Mouse (Mus musculus) embryonic facial prominence, embryonic 15.5 days (tissue): ENCODE data around the gene Tedc1. TPM values are rescaled to one million over a fixed set of nuclear protein-coding genes. Genes with fewer than 3 reads are reported as not detected.

Source experiments
- ATAC-seq: fragments of 200-750 bp; cut with Nextera tagmentation; 2 replicates; pipeline ENCODE4 v1.8.0; 2017; ENCODE audit warnings: low read depth, moderate TSS enrichment; ENCODE audit not compliant: insufficient number of reproducible peaks, low FRiP score, low TSS enrichment
- H3K27ac ChIP-seq: fragments of 300-500 bp; sonication (generic); replicated peaks from 2 replicates; pipeline ENCODE4 v1.5.1; 2015; ENCODE audit warnings: mild to moderate bottlenecking, inconsistent platforms
- H3K27me3 ChIP-seq: fragments of 300-500 bp; sonication (generic); 2 replicates; pipeline ENCODE4 v1.6.1; 2015; ENCODE audit warnings: inconsistent platforms
- H3K36me3 ChIP-seq: fragments of 300-500 bp; sonication (generic); 2 replicates; pipeline ENCODE4 v1.6.1; 2015; ENCODE audit warnings: mild to moderate bottlenecking, inconsistent platforms
- H3K4me1 ChIP-seq: fragments of 300-500 bp; sonication (generic); 2 replicates; pipeline ENCODE4 v1.6.1; 2015; ENCODE audit warnings: inconsistent platforms
- H3K4me2 ChIP-seq: fragments of 300-500 bp; sonication (generic); replicated peaks from 2 replicates; pipeline ENCODE4 v1.6.1; 2015; ENCODE audit warnings: mild to moderate bottlenecking, inconsistent platforms
- H3K4me3 ChIP-seq: fragments of 300-500 bp; sonication (generic); replicated peaks from 2 replicates; pipeline ENCODE4 v1.5.1; 2015; ENCODE audit warnings: mild to moderate bottlenecking, inconsistent platforms
- H3K9ac ChIP-seq: fragments of 300-500 bp; sonication (generic); 2 replicates; pipeline ENCODE4 v1.6.1; 2015; ENCODE audit warnings: inconsistent platforms
- H3K9me3 ChIP-seq: fragments of 300-500 bp; sonication (generic); replicated peaks from 2 replicates; pipeline ENCODE4 v1.6.1; 2016; ENCODE audit warnings: inconsistent platforms
- WGBS: fragments of 180-500 bp; shearing (Covaris S2); methylation state at CpG from one replicate; pipeline ENCODE4 v1.1.7; 2015; 5-methylcytosine and 5-hydroxymethylcytosine counted together
- polyA plus RNA-seq: library from polyadenylated mRNA; unstranded; fragments of >200 nt; fragmentation: Nextera tagmentation; extraction: Ambion mirVana; gene quantifications from 2 replicates; pipeline ENCODE4 v1.2.1, GENCODE M21; 2015

Gene Tedc1
- polyA plus RNA-seq, 1 experiment from 2014 or later: 36.8 TPM

DNA sequence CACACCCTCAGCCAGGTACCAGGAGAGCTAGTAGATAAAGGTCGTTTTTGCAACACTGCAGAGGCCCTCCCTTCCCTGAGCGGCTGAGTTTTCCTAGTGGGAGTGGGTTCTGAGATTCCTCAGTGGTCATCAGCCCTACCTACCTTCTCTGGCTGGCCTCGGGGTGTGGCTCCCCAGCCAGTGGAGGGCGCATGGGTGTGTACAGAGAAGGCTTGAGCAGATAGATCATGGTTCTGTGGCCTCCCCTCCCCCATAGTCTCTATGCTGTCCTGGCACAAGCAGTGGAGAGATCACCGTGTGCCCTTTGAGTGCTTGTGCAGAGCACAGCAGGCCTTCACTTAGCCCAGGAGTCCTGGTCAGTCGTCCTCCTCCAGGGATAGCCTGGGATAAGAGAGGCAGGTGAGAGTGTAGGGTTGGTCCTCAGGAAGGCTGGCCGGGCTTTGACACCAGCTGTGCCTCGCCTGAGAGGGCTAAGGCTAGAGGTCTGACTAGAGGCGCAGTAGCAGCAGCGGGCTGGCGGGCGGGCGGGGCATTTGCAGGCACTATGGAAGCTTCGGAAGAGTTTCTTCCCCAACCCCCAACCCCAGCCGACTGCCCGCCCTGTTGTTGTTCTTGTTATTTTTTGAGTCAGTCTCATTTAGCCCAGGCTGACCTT, 7.7 kb upstream of the Tedc1 start:
- Histone ChIP-seq H3K36me3 (no peaks in the 10 kb centered on the region), H3K27ac (no peak overlapping the region), H3K4me3 (no peak overlapping the region), H3K9ac (no peak overlapping the region), H3K9me3 (no peaks in the 10 kb centered on the region), H3K4me2 (no peak overlapping the region), H3K4me1 (peaks cover 41% of the 10 kb centered on the region), H3K27me3 (peaks cover 21% of the 10 kb centered on the region)
- 46% methylated on average over 16 of the region's 16 CpGs for WGBS
- ATAC-seq: no peak

DNA sequence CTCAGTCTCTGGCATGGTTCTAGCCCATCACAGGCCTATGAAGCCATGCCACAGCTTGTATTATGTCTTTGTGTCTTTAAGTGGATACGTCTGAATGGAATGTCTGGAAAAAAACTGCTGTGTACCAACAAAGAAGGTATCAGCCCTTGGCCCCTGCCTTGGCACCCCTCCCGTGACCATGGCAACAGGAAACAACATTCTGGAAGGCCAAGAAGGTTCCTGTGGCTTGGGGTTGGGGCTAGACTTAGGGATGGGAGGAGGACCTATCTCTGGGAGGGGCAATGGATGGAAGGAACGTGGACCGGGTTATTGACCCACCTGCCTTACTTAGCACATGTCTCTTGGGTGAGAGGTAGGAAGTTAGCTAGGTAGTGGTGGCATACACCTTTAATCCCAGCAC, 6.9 kb upstream of the Tedc1 start:
- Histone ChIP-seq H3K27ac (no peak overlapping the region), H3K4me2 (no peak overlapping the region), H3K27me3 (peaks cover 21% of the 10 kb centered on the region), H3K36me3 (no peaks in the 10 kb centered on the region), H3K9me3 (no peaks in the 10 kb centered on the region), H3K9ac (no peak overlapping the region), H3K4me3 (no peak overlapping the region), H3K4me1 (peaks cover 41% of the 10 kb centered on the region)
- 70% methylated on average over 4 of the region's 4 CpGs for WGBS
- ATAC-seq: no peak

DNA sequence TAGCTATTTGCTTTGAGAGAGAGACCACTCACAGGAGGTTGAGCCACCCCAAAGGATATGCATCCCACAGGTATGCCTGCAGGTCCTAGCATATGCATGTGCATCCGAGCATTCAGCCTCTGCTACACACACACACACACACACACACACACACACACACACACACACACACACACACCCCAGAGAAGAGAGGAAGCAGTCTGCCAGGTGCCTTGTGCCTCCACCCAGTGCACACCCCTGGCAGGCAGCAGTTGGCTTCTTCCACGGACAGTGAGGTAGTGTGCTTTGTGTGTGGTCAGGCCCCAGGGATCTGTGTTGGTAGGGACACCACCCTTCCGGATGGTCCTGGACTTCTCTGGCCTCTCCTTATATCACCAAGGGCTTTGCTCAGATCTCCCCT, 6.3 kb upstream of the Tedc1 start:
- no peak for ATAC-seq
- Histone ChIP-seq H3K9me3 (no peaks in the 10 kb centered on the region), H3K36me3 (no peaks in the 10 kb centered on the region), H3K27ac (no peak overlapping the region), H3K4me1 (peaks cover 45% of the 10 kb centered on the region), H3K9ac (no peak overlapping the region), H3K4me3 (no peak overlapping the region), H3K27me3 (peaks cover 21% of the 10 kb centered on the region), H3K4me2 (no peak overlapping the region)
- WGBS: 67% methylated on average over 3 of the region's 3 CpGs

DNA sequence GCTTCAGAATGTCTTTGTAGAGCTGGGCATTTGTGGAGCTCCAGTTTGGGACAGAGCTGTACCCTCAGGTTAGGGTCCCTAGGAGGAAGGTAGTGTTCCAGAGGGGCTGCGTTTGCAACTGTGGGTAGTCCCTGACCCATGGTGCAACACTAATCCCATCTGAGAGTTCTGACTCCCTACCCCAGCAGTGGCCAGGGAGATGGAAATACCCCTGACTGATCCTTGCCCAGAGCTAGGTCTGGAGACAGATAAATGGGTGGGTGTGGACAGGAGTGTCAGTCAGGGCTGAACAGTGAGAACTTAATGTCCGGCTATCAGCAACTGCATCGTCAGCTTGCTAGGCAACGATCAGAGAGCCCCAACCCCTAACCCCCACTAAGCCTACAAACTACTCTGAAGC, 5.6 kb upstream of the Tedc1 start:
- no peak for ATAC-seq
- Histone ChIP-seq H3K36me3 (no peaks in the 10 kb centered on the region), H3K27me3 (peaks cover 21% of the 10 kb centered on the region), H3K9me3 (no peaks in the 10 kb centered on the region), H3K9ac (no peak overlapping the region), H3K4me1 (peaks cover 52% of the 10 kb centered on the region), H3K4me2 (no peak overlapping the region), H3K27ac (no peak overlapping the region), H3K4me3 (no peak overlapping the region)
- 75% methylated on average over 4 of the region's 4 CpGs for WGBS

DNA sequence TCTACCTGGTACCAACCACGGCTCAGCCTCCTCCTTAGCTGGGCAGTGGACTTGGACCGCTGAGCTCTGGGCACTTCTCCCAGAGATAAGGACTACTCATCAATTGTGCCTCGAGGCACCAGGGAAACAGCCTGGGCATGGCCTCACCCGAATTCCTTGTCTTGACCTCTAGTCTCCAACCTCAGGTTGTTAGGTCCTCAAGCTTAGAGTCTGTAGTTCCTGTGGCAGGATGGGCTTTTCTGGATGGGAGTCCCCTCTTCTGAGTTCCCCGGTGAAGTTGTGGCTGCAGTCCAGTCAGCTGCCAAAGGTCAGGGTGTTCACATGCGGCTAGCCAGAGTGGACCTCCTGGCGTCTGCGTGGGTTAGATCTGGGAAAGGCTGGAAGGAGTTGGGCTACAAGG, 5.2 kb upstream of the Tedc1 start:
- H3K4me2 ChIP-seq: no peak overlapping the region
- peaks cover 51% of the 10 kb centered on the region for H3K4me1 ChIP-seq
- no peak overlapping the region for H3K4me3 ChIP-seq
- no peak overlapping the region for H3K9ac ChIP-seq
- WGBS: 70% methylated on average over 8 of the region's 8 CpGs
- H3K9me3 ChIP-seq: no peaks in the 10 kb centered on the region
- no peak overlapping the region for H3K27ac ChIP-seq
- peaks cover 21% of the 10 kb centered on the region for H3K27me3 ChIP-seq
- no peak for ATAC-seq
- H3K36me3 ChIP-seq: no peaks in the 10 kb centered on the region

DNA sequence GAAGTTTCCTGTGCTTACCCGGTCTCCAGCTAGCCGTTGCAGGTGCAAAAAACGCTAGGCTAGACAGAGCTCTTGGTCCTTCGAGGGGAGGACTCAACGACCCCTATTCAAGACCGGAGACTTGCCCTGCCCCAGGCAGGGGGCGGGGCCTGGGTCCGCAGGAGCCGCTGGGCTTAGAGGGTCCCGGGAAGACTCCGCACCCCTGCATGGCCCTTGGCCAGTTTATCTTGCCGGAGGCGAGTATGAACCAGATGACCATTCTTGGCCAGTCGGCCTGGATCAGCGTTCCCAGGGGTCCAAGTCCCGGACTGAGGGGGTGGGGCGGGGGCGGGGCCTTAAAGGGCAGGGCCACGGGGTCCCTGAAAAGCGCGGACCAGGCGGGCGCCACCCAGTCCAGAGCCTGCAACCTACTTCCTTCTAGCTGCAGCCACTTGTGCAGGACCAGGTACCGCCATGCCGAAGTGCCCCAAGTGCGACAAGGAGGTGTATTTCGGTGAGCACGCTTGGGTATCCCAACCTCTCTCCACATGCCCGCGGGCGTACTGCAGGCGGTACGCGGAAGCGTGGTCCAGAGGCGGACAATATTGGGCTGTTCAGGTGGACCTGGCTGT, 4.5 kb upstream of the Tedc1 start:
- Histone ChIP-seq H3K4me2 (peak overlapping the region; percentile 85), H3K4me3 (peak overlapping the region; percentile 55), H3K27ac (no peak overlapping the region), H3K27me3 (peaks cover 21% of the 10 kb centered on the region), H3K36me3 (no peaks in the 10 kb centered on the region), H3K9me3 (no peaks in the 10 kb centered on the region), H3K9ac (peak overlapping the region; percentile 37), H3K4me1 (peaks cover 49% of the 10 kb centered on the region)
- under 1% methylated on average over 36 of the region's 36 CpGs for WGBS
- no peak for ATAC-seq

DNA sequence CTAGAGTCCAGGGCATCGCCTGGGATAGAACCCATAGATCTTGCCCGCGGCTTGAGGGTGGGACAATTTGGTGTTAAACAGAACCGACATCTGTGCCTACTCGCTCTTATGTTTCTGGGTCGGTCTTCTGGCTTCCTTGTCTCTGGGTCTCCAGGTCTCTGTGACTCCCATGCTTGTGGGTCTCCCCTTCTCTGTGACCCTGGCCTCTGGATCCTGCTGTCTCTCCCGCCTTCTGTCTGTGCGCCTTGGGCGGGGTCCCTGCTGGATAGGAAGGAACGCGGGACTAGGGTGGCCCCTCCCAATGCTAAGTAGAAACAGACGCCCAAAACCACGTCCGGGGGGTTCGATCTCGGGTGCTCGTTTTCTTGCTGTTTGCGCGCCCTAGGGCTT, 4.0 kb upstream of the Tedc1 start:
- peak overlapping the region; percentile 85 for H3K4me2 ChIP-seq
- no peaks in the 10 kb centered on the region for H3K9me3 ChIP-seq
- peaks cover 49% of the 10 kb centered on the region for H3K4me1 ChIP-seq
- no peak for ATAC-seq
- peak overlapping the region; percentile 55 for H3K4me3 ChIP-seq
- H3K36me3 ChIP-seq: no peaks in the 10 kb centered on the region
- no peak overlapping the region for H3K27ac ChIP-seq
- peaks cover 21% of the 10 kb centered on the region for H3K27me3 ChIP-seq
- peak overlapping the region; percentile 37 for H3K9ac ChIP-seq
- WGBS: 9% methylated on average over 19 of the region's 19 CpGs

DNA sequence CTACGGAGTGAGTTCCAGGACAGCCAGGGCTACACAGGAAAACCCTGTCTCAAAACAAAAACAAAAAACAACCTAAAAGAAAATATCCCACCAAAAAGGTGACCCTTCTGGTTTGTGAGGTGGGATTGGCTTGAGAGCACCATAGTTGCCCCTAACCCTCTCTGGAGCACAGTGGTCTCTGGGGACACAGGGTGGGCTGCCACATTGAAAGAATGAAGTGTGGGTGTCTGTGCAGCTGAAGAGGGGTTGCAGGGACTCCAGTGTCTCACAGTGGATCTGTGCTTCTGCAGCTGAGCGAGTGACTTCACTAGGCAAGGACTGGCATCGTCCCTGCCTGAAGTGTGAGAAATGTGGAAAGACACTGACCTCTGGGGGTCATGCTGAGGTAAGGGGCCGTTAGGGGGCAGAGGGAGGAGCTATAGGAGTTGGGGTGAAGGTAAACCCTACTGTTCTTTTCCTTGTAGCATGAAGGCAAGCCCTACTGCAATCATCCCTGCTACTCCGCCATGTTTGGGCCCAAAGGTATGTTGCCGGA, 3.2 kb upstream of the Tedc1 start:
- peak overlapping the region; percentile 55 for H3K4me3 ChIP-seq
- 83% methylated on average over 6 of the region's 6 CpGs for WGBS
- no peak overlapping the region for H3K9ac ChIP-seq
- no peak for ATAC-seq
- H3K4me1 ChIP-seq: peaks cover 52% of the 10 kb centered on the region
- no peak overlapping the region for H3K27ac ChIP-seq
- no peaks in the 10 kb centered on the region for H3K36me3 ChIP-seq
- H3K9me3 ChIP-seq: no peaks in the 10 kb centered on the region
- H3K27me3 ChIP-seq: peaks cover 21% of the 10 kb centered on the region
- H3K4me2 ChIP-seq: peak overlapping the region; percentile 85; the same call in 1 of the 2 replicates

DNA sequence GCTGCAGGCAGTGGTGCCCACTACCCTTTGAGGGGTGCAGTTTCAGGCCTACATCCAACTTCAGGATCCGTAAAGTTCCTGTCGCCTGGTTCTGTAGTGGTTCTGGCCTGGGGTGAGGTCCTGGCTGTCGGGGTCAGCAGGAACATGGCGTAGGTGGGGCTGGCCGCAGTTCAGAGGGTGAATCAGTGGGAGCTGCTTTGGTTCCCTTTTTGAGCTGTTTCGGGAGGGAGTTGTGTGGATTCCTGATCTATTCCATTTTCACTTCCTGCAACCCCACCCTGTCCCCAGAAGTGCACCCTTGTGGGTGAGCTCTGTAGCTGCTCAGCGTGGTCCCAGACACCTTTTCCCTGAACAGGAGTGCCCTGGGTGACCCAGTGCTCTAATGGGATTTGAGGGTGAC, 2.2 kb upstream of the Tedc1 start:
- Histone ChIP-seq H3K27ac (no peak overlapping the region), H3K4me2 (no peak overlapping the region), H3K27me3 (peaks cover 21% of the 10 kb centered on the region), H3K4me1 (peaks cover 48% of the 10 kb centered on the region), H3K4me3 (no peak overlapping the region), H3K9ac (no peak overlapping the region), H3K9me3 (no peaks in the 10 kb centered on the region), H3K36me3 (no peaks in the 10 kb centered on the region)
- WGBS: 90% methylated on average over 7 of the region's 7 CpGs
- no peak for ATAC-seq

DNA sequence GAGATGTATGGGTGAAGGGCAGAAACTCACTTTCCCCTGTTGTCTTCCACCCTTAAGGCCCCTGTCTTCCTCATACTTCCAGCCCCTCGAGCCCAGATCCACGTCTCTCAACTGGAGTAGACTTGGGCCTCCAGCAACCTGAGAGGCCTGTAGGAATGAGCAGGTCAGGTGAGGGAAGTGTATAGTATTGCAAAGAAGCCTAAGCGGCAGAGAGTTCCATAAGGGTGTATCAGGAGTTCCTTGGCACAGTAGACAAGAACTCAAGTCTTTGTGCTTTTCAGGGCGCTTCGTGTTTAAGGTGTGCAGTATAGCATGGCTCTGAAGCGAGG, 1.5 kb upstream of the Tedc1 start:
- Histone ChIP-seq H3K36me3 (no peaks in the 10 kb centered on the region), H3K9me3 (no peaks in the 10 kb centered on the region), H3K4me3 (peak overlapping the region; percentile 74), H3K27me3 (peaks cover 21% of the 10 kb centered on the region), H3K27ac (peak overlapping the region; percentile 85), H3K4me2 (peak overlapping the region; percentile 89), H3K4me1 (peaks cover 48% of the 10 kb centered on the region), H3K9ac (no peak overlapping the region)
- no peak for ATAC-seq
- WGBS: 70% methylated on average over 6 of the region's 6 CpGs

DNA sequence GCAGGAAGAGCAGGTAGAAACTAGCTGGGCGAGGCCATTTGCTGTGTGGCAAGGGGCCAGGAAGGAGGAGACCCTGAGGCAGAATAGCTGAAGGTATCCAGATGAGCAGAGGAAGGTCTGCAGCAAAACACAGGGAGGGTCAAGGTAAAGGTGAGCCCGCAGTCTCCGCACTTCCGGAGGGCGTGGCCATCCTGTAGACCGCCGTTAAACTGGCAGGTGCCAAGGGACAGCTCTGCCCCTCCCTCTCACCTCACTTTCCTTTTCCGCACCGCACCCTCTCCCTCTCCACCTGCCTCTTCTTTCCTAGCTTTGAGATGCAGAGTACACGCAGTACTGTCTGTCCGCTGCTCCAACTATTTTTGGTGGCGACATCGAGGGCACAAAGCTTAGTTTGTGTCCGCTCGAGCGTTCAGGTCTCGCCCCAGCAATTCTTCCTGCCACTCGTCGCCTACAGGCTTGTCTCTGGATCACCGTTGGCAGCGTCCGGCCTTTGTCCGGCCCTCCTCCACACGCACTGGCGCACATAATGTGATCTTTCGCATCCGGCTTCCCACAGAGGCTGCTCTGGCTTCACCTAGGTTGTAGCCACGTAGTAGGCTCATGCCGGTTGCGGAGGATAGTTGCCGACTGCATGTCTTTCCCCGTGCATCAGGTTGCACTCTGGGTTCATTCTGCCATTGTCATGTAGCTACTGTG, 997 bp upstream of the Tedc1 start:
- Histone ChIP-seq H3K27ac (peak overlapping the region; percentile 85), H3K4me1 (peaks cover 48% of the 10 kb centered on the region), H3K36me3 (no peaks in the 10 kb centered on the region), H3K4me2 (peak overlapping the region; percentile 89), H3K9ac (peak overlapping the region; percentile 50), H3K4me3 (peak overlapping the region; percentile 74), H3K9me3 (no peaks in the 10 kb centered on the region), H3K27me3 (peaks cover 17% of the 10 kb centered on the region)
- ATAC-seq: no peak
- 3% methylated on average over 32 of the region's 32 CpGs for WGBS
